Mouse (Mus musculus) liver, embryonic 12.5 days (tissue): ENCODE results near the gene St3gal6. TPM values are rescaled to one million over a fixed set of nuclear protein-coding genes. Genes with fewer than 3 reads are reported as not detected.

Experiments
- ATAC-seq: fragments of 200-750 bp; cut with Nextera tagmentation; 2 replicates; pipeline ENCODE4 v1.8.0; 2017; ENCODE audit warnings: moderate number of reproducible peaks, mild to moderate bottlenecking, moderate library complexity
- H3K27ac ChIP-seq: fragments of 300-500 bp; sonication (generic); 2 replicates; pipeline ENCODE4 v1.5.1; 2016; ENCODE audit warnings: mild to moderate bottlenecking
- H3K27me3 ChIP-seq: fragments of 300-500 bp; sonication (generic); replicated peaks from 2 replicates; pipeline ENCODE4 v1.6.1; 2016; ENCODE audit warnings: mild to moderate bottlenecking, moderate library complexity
- H3K36me3 ChIP-seq: fragments of 300-500 bp; sonication (generic); 2 replicates; pipeline ENCODE4 v1.6.1; 2016; ENCODE audit warnings: mild to moderate bottlenecking, moderate library complexity
- H3K4me1 ChIP-seq: fragments of 300-500 bp; sonication (generic); 2 replicates; pipeline ENCODE4 v1.6.1; 2016
- H3K4me2 ChIP-seq: fragments of 300-500 bp; sonication (generic); 2 replicates; pipeline ENCODE4 v1.6.1; 2016; ENCODE audit warnings: mild to moderate bottlenecking, moderate library complexity
- H3K4me3 ChIP-seq: fragments of 300-500 bp; sonication (generic); 2 replicates; pipeline ENCODE4 v1.5.1; 2016; ENCODE audit warnings: mild to moderate bottlenecking, moderate library complexity
- H3K9ac ChIP-seq: fragments of 300-500 bp; sonication (generic); 2 replicates; pipeline ENCODE4 v1.6.1; 2016; ENCODE audit warnings: mild to moderate bottlenecking, moderate library complexity
- H3K9me3 ChIP-seq: fragments of 300-500 bp; sonication (generic); replicated peaks from 2 replicates; pipeline ENCODE4 v1.6.1; 2016; ENCODE audit warnings: mild to moderate bottlenecking, moderate library complexity
- WGBS: fragments of 180-500 bp; shearing (Covaris S2); methylation state at CpG from one replicate; pipeline ENCODE4 v1.1.7; 2016; ENCODE audit not compliant: insufficient replicate concordance; 5-methylcytosine and 5-hydroxymethylcytosine counted together
- polyA plus RNA-seq: library from polyadenylated mRNA; unstranded; fragments of >200 nt; fragmentation: Nextera tagmentation; extraction: Ambion mirVana; gene quantifications from 2 replicates; pipeline ENCODE4 v1.2.1, GENCODE M21; 2016

St3gal6 gene
- 60.1 TPM in 2 replicates for polyA plus RNA-seq

GRCm38 (mm10) chr16:58523972-58524850 is at the start of gene St3gal6:
TSS of gene St3gal6 (minus strand) at chr16:58524243.
- Histone ChIP-seq H3K27me3 (no peaks in the 10 kb centered on the region), H3K27ac (peak within 1 kb of the TSS; percentile 92), H3K4me2 (peak within 1 kb of the TSS; percentile 92), H3K9ac (peak within 1 kb of the TSS; percentile 92), H3K4me1 (peaks cover 70% of the 10 kb centered on the region), H3K36me3 (no peaks in the 10 kb centered on the region), H3K9me3 (no peaks in the 10 kb centered on the region), H3K4me3 (peak within 1 kb of the TSS; percentile 81)
- WGBS = 72% methylated on average over 12 of the region's 12 CpGs
- ATAC-seq = no peak

- no peak for ATAC-seq
- H3K27me3 ChIP-seq = no peaks in the 10 kb centered on the region
- H3K9me3 ChIP-seq = no peaks in the 10 kb centered on the region
- H3K9ac ChIP-seq = no peak overlapping the region
- no peak overlapping the region for H3K4me3 ChIP-seq
- no peak overlapping the region for H3K27ac ChIP-seq
- H3K36me3 ChIP-seq = no peaks in the 10 kb centered on the region
- H3K4me1 ChIP-seq = no peaks in the 10 kb centered on the region
- no peak overlapping the region for H3K4me2 ChIP-seq
These were observed 46.7 kb upstream of the St3gal6 start for GRCm38 (mm10) chr16:58570694-58571264.

- no peaks in the 10 kb centered on the region for H3K36me3 ChIP-seq
- no peaks in the 10 kb centered on the region for H3K9me3 ChIP-seq
- H3K27me3 ChIP-seq = no peaks in the 10 kb centered on the region
- H3K27ac ChIP-seq = no peak overlapping the region
- peak; percentile 59; the same call in 1 of the 2 replicates for ATAC-seq
- 52% methylated on average over 2 of the region's 2 CpGs for WGBS
- H3K4me1 ChIP-seq = peaks cover 11% of the 10 kb centered on the region
- no peak overlapping the region for H3K4me3 ChIP-seq
- no peak overlapping the region for H3K4me2 ChIP-seq
- H3K9ac ChIP-seq = no peak overlapping the region
These were observed 37.2 kb upstream of the St3gal6 start for GRCm38 (mm10) chr16:58561196-58561595.

GRCm38 (mm10) chr16:58556067-58556830 is 32.2 kb upstream of the St3gal6 start:
- Histone ChIP-seq H3K27me3 (no peaks in the 10 kb centered on the region; the same call in 1 of the 2 replicates), H3K4me2 (no peak overlapping the region), H3K4me1 (peaks cover 6% of the 10 kb centered on the region), H3K36me3 (no peaks in the 10 kb centered on the region), H3K4me3 (no peak overlapping the region), H3K9me3 (no peaks in the 10 kb centered on the region), H3K27ac (no peak overlapping the region), H3K9ac (no peak overlapping the region)
- ATAC-seq = no peak
- 60% methylated on average over 4 of the region's 4 CpGs for WGBS

GRCm38 (mm10) chr16:58554673-58555072 is 30.6 kb upstream of the St3gal6 start:
- H3K27ac ChIP-seq = no peak overlapping the region
- H3K9me3 ChIP-seq = no peaks in the 10 kb centered on the region
- no peak overlapping the region for H3K4me3 ChIP-seq
- no peak overlapping the region for H3K9ac ChIP-seq
- WGBS = 50% methylated on average over 1 of the region's 1 CpGs
- no peak for ATAC-seq
- H3K4me2 ChIP-seq = no peak overlapping the region
- H3K27me3 ChIP-seq = no peaks in the 10 kb centered on the region; the same call in 1 of the 2 replicates
- no peaks in the 10 kb centered on the region for H3K4me1 ChIP-seq
- no peaks in the 10 kb centered on the region for H3K36me3 ChIP-seq

GRCm38 (mm10) chr16:58548042-58548441 is 24.0 kb upstream of the St3gal6 start:
- no peaks in the 10 kb centered on the region for H3K27me3 ChIP-seq
- 29% methylated on average over 2 of the region's 2 CpGs for WGBS

GRCm38 (mm10) chr16:58546128-58546527 is 22.1 kb upstream of the St3gal6 start:
- ATAC-seq = peak; percentile 79

More at GRCm38 (mm10) chr16:58548042-58548441, 24.0 kb upstream of the St3gal6 start:
- Histone ChIP-seq H3K9me3 (no peaks in the 10 kb centered on the region), H3K4me3 (no peak overlapping the region), H3K4me1 (peaks cover 14% of the 10 kb centered on the region), H3K9ac (no peak overlapping the region), H3K27ac (no peak overlapping the region), H3K36me3 (no peaks in the 10 kb centered on the region), H3K4me2 (no peak overlapping the region)
- no peak for ATAC-seq

GRCm38 (mm10) chr16:58539490-58539889 is 15.4 kb upstream of the St3gal6 start:
- Histone ChIP-seq H3K36me3 (no peaks in the 10 kb centered on the region), H3K27ac (0 out of 2 replicates have a peak overlapping the region, but pooled peaks have one; percentile 15), H3K9ac (no peak overlapping the region), H3K27me3 (no peaks in the 10 kb centered on the region), H3K9me3 (no peaks in the 10 kb centered on the region), H3K4me3 (no peak overlapping the region), H3K4me1 (peaks cover 42% of the 10 kb centered on the region), H3K4me2 (no peak overlapping the region)
- ATAC-seq = peak; percentile 50; the same call in 1 of the 2 replicates
- WGBS = 58% methylated on average over 1 of the region's 1 CpGs

More at GRCm38 (mm10) chr16:58546128-58546527, 22.1 kb upstream of the St3gal6 start:
- no peaks in the 10 kb centered on the region for H3K36me3 ChIP-seq
- H3K9ac ChIP-seq = 0 out of 2 replicates have a peak overlapping the region, but pooled peaks have one; percentile 12
- H3K4me2 ChIP-seq = no peak overlapping the region
- H3K4me1 ChIP-seq = peaks cover 21% of the 10 kb centered on the region
- no peak overlapping the region for H3K27ac ChIP-seq
- WGBS = 19% methylated on average over 1 of the region's 1 CpGs
- no peaks in the 10 kb centered on the region for H3K27me3 ChIP-seq
- H3K9me3 ChIP-seq = no peaks in the 10 kb centered on the region
- no peak overlapping the region for H3K4me3 ChIP-seq

- Histone ChIP-seq H3K4me2 (no peak overlapping the region), H3K4me3 (no peak overlapping the region), H3K9me3 (no peaks in the 10 kb centered on the region), H3K9ac (no peak overlapping the region), H3K27ac (0 out of 2 replicates have a peak overlapping the region, but pooled peaks have one; percentile 15), H3K36me3 (no peaks in the 10 kb centered on the region), H3K27me3 (no peaks in the 10 kb centered on the region), H3K4me1 (peaks cover 47% of the 10 kb centered on the region)
- ATAC-seq = peak; percentile 79
- 18% methylated on average over 2 of the region's 2 CpGs for WGBS
These were observed 15.0 kb upstream of the St3gal6 start for GRCm38 (mm10) chr16:58539011-58539410.

GRCm38 (mm10) chr16:58536076-58536475 is 12.0 kb upstream of the St3gal6 start:
- Histone ChIP-seq H3K9me3 (no peaks in the 10 kb centered on the region), H3K4me2 (no peak overlapping the region), H3K9ac (no peak overlapping the region), H3K27me3 (no peaks in the 10 kb centered on the region), H3K4me3 (no peak overlapping the region), H3K4me1 (peaks cover 62% of the 10 kb centered on the region), H3K27ac (no peak overlapping the region), H3K36me3 (no peaks in the 10 kb centered on the region)
- WGBS = 83% methylated on average over 2 of the region's 2 CpGs
- ATAC-seq = no peak

GRCm38 (mm10) chr16:58535236-58535635 is 11.2 kb upstream of the St3gal6 start:
- peaks cover 62% of the 10 kb centered on the region for H3K4me1 ChIP-seq
- no peak for ATAC-seq
- no peak overlapping the region for H3K4me3 ChIP-seq
- H3K4me2 ChIP-seq = no peak overlapping the region
- H3K36me3 ChIP-seq = no peaks in the 10 kb centered on the region
- H3K27ac ChIP-seq = 0 out of 2 replicates have a peak overlapping the region, but pooled peaks have one; percentile 25
- no peaks in the 10 kb centered on the region for H3K9me3 ChIP-seq
- no peak overlapping the region for H3K9ac ChIP-seq
- WGBS = 73% methylated on average over 5 of the region's 5 CpGs
- H3K27me3 ChIP-seq = no peaks in the 10 kb centered on the region
